Mouse (Mus musculus) CH12.LX (cell line): ENCODE measurements at regions not wholly inside any gene's neighbourhood (a gene's known extent, or its start where the extent isn't known, plus 50 kb on each side); places are given as distances from the start of the nearest gene placed in this dataset.

Experiments used
- DNase-seq: peaks from one replicate; pipeline ENCODE4 v3.0.0-alpha.2; 2013; ENCODE audit errors: extremely low read depth
- H3K27ac ChIP-seq: 2 replicates; pipeline ENCODE4 v1.5.1; 2012; ENCODE audit warnings: low read depth, mild to moderate bottlenecking, control low read depth, moderate library complexity; ENCODE audit not compliant: insufficient read depth
- H3K27me3 ChIP-seq: replicated peaks from 2 replicates; pipeline ENCODE3; 2012; ENCODE audit warnings: inconsistent platforms
- H3K36me3 ChIP-seq, 2 experiments: replicated peaks in 1 of 2; 2 replicates each; pipeline versions ENCODE3 to v1.6.1; 2012; ENCODE audit warnings: inconsistent platforms in 1 of 2, low read length in 1 of 2, mild to moderate bottlenecking in 1 of 2, mixed read lengths in 1 of 2, moderate library complexity in 1 of 2; ENCODE audit not compliant: control insufficient read depth in 1 of 2, insufficient read depth in 1 of 2
- H3K4me1 ChIP-seq, 2 experiments: 2 replicates each; pipeline ENCODE4 v1.6.1; 2012; ENCODE audit warnings: inconsistent platforms in 1 of 2, moderate library complexity in 1 of 2; ENCODE audit not compliant: insufficient read depth in 2 of 2, control insufficient read depth in 1 of 2
- H3K4me2 ChIP-seq: 2 replicates; pipeline ENCODE4 v1.6.1; 2012; ENCODE audit warnings: low read depth, mild to moderate bottlenecking, control low read depth; ENCODE audit not compliant: poor library complexity, insufficient read depth, severe bottlenecking
- H3K4me3 ChIP-seq, 3 experiments: fragments of 150-350 bp in 1 of 3; sonication (generic) in 1 of 3; replicated peaks in 1 of 3; 2 replicates each; pipeline versions ENCODE3 to v1.5.1; 2011 to 2012; ENCODE audit warnings: low read depth in 2 of 3, low read length in 2 of 3, mild to moderate bottlenecking in 2 of 3, moderate library complexity in 2 of 3, control low read depth in 1 of 3, improper control_type of control experiment in 1 of 3, inconsistent platforms in 1 of 3, mixed read lengths in 1 of 3; ENCODE audit not compliant: poor library complexity in 1 of 3
- H3K79me2 ChIP-seq: replicated peaks from 2 replicates; pipeline ENCODE4 v1.6.1; 2012; ENCODE audit warnings: mild to moderate bottlenecking, moderate library complexity; ENCODE audit not compliant: control insufficient read depth, poor library complexity, insufficient read depth, severe bottlenecking; ENCODE audit errors: extremely low read depth
- H3K9ac ChIP-seq: 2 replicates; pipeline ENCODE4 v1.6.1; 2012; ENCODE audit warnings: low read depth, mild to moderate bottlenecking, control low read depth, moderate library complexity; ENCODE audit not compliant: insufficient read depth
- H3K9me3 ChIP-seq: replicated peaks from 2 replicates; pipeline ENCODE3; 2012; ENCODE audit warnings: low read length, inconsistent platforms, mixed read lengths
- BHLHE40 ChIP-seq: IDR thresholded peaks from 2 replicates; pipeline ENCODE4 v1.6.1; 2011; ENCODE audit warnings: mild to moderate bottlenecking, low read depth, low read length, improper control_type of control experiment
- CHD1 ChIP-seq: IDR thresholded peaks from 2 replicates; pipeline ENCODE4 v1.6.1; 2012; ENCODE audit warnings: low read depth, low read length, improper control_type of control experiment, inconsistent platforms
- CHD2 ChIP-seq: IDR thresholded peaks from 2 replicates; pipeline ENCODE4 v1.6.1; 2011; ENCODE audit warnings: low read length, improper control_type of control experiment
- CTCF ChIP-seq, 2 experiments: IDR thresholded peaks in 1 of 2; conservative IDR thresholded peaks in 1 of 2; 2 replicates each; pipeline ENCODE4 v1.5.1; 2011 to 2012; ENCODE audit warnings: low read depth in 2 of 2, low read length in 2 of 2, improper control_type of control experiment in 1 of 2, inconsistent platforms in 1 of 2, mild to moderate bottlenecking in 1 of 2, moderate library complexity in 1 of 2
- E2F4 ChIP-seq: IDR thresholded peaks from 2 replicates; pipeline ENCODE4 v1.6.1; 2011; ENCODE audit warnings: low read depth, low read length, improper control_type of control experiment; ENCODE audit not compliant: insufficient replicate concordance
- ELF1 ChIP-seq: IDR thresholded peaks from 2 replicates; pipeline ENCODE4 v1.6.1; 2014; ENCODE audit warnings: low read depth, mild to moderate bottlenecking, inconsistent platforms, low read length, improper control_type of control experiment
- EP300 ChIP-seq: IDR thresholded peaks from 2 replicates; pipeline ENCODE4 v1.6.1; 2011; ENCODE audit warnings: low read length, improper control_type of control experiment
- ETS1 ChIP-seq: conservative IDR thresholded peaks from 2 replicates; pipeline ENCODE4 v1.6.1; 2012; ENCODE audit warnings: low read depth, mild to moderate bottlenecking, inconsistent platforms, low read length, improper control_type of control experiment, moderate library complexity
- GABPA ChIP-seq: IDR thresholded peaks from 2 replicates; pipeline ENCODE4 v1.6.1; 2012; ENCODE audit warnings: low read depth, low read length, improper control_type of control experiment, inconsistent platforms; ENCODE audit not compliant: insufficient replicate concordance
- HCFC1 ChIP-seq: IDR thresholded peaks from 2 replicates; pipeline ENCODE4 v1.6.1; 2012; ENCODE audit warnings: low read depth, mild to moderate bottlenecking, inconsistent platforms, low read length, improper control_type of control experiment
- IRF4 ChIP-seq: IDR thresholded peaks from 2 replicates; pipeline ENCODE4 v1.6.1; 2014; ENCODE audit warnings: low read depth, mild to moderate bottlenecking, inconsistent platforms, low read length, improper control_type of control experiment
- JUN ChIP-seq: IDR thresholded peaks from 2 replicates; pipeline ENCODE4 v1.6.1; 2011; ENCODE audit warnings: low read depth, mild to moderate bottlenecking, low read length, improper control_type of control experiment, moderate library complexity; ENCODE audit not compliant: insufficient read depth
- JUND ChIP-seq: conservative IDR thresholded peaks from 2 replicates; pipeline ENCODE4 v1.6.1; 2011; ENCODE audit warnings: low read depth, low read length, improper control_type of control experiment
- KAT2A ChIP-seq: IDR thresholded peaks from 2 replicates; pipeline ENCODE4 v1.6.1; 2012; ENCODE audit warnings: low read length, improper control_type of control experiment, inconsistent platforms; ENCODE audit not compliant: insufficient replicate concordance
- MAFK ChIP-seq: IDR thresholded peaks from 2 replicates; pipeline ENCODE4 v1.6.1; 2011; ENCODE audit warnings: low read length, improper control_type of control experiment; ENCODE audit not compliant: insufficient replicate concordance
- MAX ChIP-seq: IDR thresholded peaks from 2 replicates; pipeline ENCODE4 v1.6.1; 2011; ENCODE audit warnings: low read length, improper control_type of control experiment
- MAZ ChIP-seq: IDR thresholded peaks from 2 replicates; pipeline ENCODE4 v1.6.1; 2012; ENCODE audit warnings: low read depth, mild to moderate bottlenecking, inconsistent platforms, low read length, improper control_type of control experiment, moderate library complexity
- MEF2A ChIP-seq: IDR thresholded peaks from 2 replicates; pipeline ENCODE4 v1.6.1; 2014; ENCODE audit warnings: low read depth, mild to moderate bottlenecking, inconsistent platforms, low read length, improper control_type of control experiment, borderline replicate concordance
- MXI1 ChIP-seq: IDR thresholded peaks from 2 replicates; pipeline ENCODE4 v1.6.1; 2011; ENCODE audit warnings: mild to moderate bottlenecking, low read depth, low read length, improper control_type of control experiment
- MYC ChIP-seq: IDR thresholded peaks from 2 replicates; pipeline ENCODE4 v1.6.1; 2011; ENCODE audit warnings: low read depth, mild to moderate bottlenecking, improper control_type of control experiment, low read length
- NELFE ChIP-seq: IDR thresholded peaks from 2 replicates; pipeline ENCODE4 v1.6.1; 2011; ENCODE audit warnings: low read depth, low read length, improper control_type of control experiment
- NRF1 ChIP-seq: IDR thresholded peaks from 2 replicates; pipeline ENCODE4 v1.6.1; 2014; ENCODE audit warnings: low read depth, mild to moderate bottlenecking, inconsistent platforms, low read length, improper control_type of control experiment, moderate library complexity
- PAX5 ChIP-seq: IDR thresholded peaks from 2 replicates; pipeline ENCODE4 v1.6.1; 2012; ENCODE audit warnings: low read length, inconsistent platforms, mixed read lengths
- POLR2A ChIP-seq: IDR thresholded peaks from 2 replicates; pipeline ENCODE4 v1.6.1; 2011; ENCODE audit warnings: low read depth, mild to moderate bottlenecking, improper control_type of control experiment, low read length
- POLR2AphosphoS2 ChIP-seq: IDR thresholded peaks from 2 replicates; pipeline ENCODE4 v1.6.1; 2011; ENCODE audit warnings: low read depth, low read length, improper control_type of control experiment
- RAD21 ChIP-seq: IDR thresholded peaks from 2 replicates; pipeline ENCODE4 v1.6.1; 2011; ENCODE audit warnings: low read depth, mild to moderate bottlenecking, low read length, improper control_type of control experiment, moderate library complexity
- RCOR1 ChIP-seq: conservative IDR thresholded peaks from 2 replicates; pipeline ENCODE4 v1.6.1; 2012; ENCODE audit warnings: low read depth, mild to moderate bottlenecking, inconsistent platforms, low read length, improper control_type of control experiment
- SIN3A ChIP-seq: IDR thresholded peaks from 2 replicates; pipeline ENCODE4 v1.6.1; 2012; ENCODE audit warnings: low read length, improper control_type of control experiment, inconsistent platforms
- SMC3 ChIP-seq: IDR thresholded peaks from 2 replicates; pipeline ENCODE4 v1.6.1; 2011; ENCODE audit warnings: low read depth, low read length, improper control_type of control experiment
- TBP ChIP-seq: conservative IDR thresholded peaks from 2 replicates; pipeline ENCODE4 v1.6.1; 2011; ENCODE audit warnings: low read depth, low read length, improper control_type of control experiment
- TCF12 ChIP-seq: IDR thresholded peaks from 2 replicates; pipeline ENCODE4 v1.6.1; 2014; ENCODE audit warnings: low read depth, mild to moderate bottlenecking, inconsistent platforms, low read length, improper control_type of control experiment
- UBTF ChIP-seq: IDR thresholded peaks from 2 replicates; pipeline ENCODE4 v1.6.1; 2012; ENCODE audit warnings: low read depth, mild to moderate bottlenecking, inconsistent platforms, low read length, improper control_type of control experiment, moderate library complexity
- USF1 ChIP-seq: IDR thresholded peaks from 2 replicates; pipeline ENCODE4 v1.6.1; 2014; ENCODE audit warnings: low read depth, mild to moderate bottlenecking, inconsistent platforms, low read length, improper control_type of control experiment
- USF2 ChIP-seq: conservative IDR thresholded peaks from 2 replicates; pipeline ENCODE4 v1.6.1; 2011; ENCODE audit warnings: low read depth, low read length, improper control_type of control experiment
- ZC3H11A ChIP-seq: IDR thresholded peaks from 2 replicates; pipeline ENCODE4 v1.6.1; 2012; ENCODE audit warnings: low read depth, mild to moderate bottlenecking, inconsistent platforms, low read length, improper control_type of control experiment
- ZKSCAN1 ChIP-seq: IDR thresholded peaks from 2 replicates; pipeline ENCODE4 v1.6.1; 2012; ENCODE audit warnings: low read depth, inconsistent platforms, low read length, improper control_type of control experiment, borderline replicate concordance
- ZMIZ1 ChIP-seq: IDR thresholded peaks from 2 replicates; pipeline ENCODE4 v1.6.1; 2012; ENCODE audit warnings: low read depth, mild to moderate bottlenecking, inconsistent platforms, low read length, improper control_type of control experiment
- ZNF384 ChIP-seq: IDR thresholded peaks from 2 replicates; pipeline ENCODE4 v1.6.1; 2012; ENCODE audit warnings: low read depth, low read length, improper control_type of control experiment, inconsistent platforms
- dilution Hi-C: fragments of 300-500 bp; cut with MboI; formaldehyde crosslinking; loops from 2 replicates; pipeline ENCODE4 v1.14.3; 2020; ENCODE audit warnings: low sequenced_read_pairs; ENCODE audit not compliant: extremely low pct_unique_long_range_greater_than_20kb, extremely low pct_ligation_motif_present
- in situ Hi-C: fragments of 300-500 bp; cut with MboI; formaldehyde crosslinking; loops from 3 replicates; pipeline ENCODE4 v1.14.3; 2019; ENCODE audit warnings: low sequenced_read_pairs, low pct_ligation_motif_present, low pct_unique_long_range_greater_than_20kb, mixed read lengths

- Histone ChIP-seq H3K27me3 (no peaks in the 10 kb centered on the region), H3K36me3 (no peaks in the 10 kb centered on the region), H3K27ac (no peak overlapping the region), H3K9ac (no peak overlapping the region), H3K79me2 (no peaks in the 10 kb centered on the region), H3K9me3 (no peaks in the 10 kb centered on the region), H3K4me2 (no peak overlapping the region), H3K4me1 (peaks cover 3 to 25% of the 10 kb centered on the region in 2 experiments; a peak in 3 of 4 replicates), H3K4me3 (no peak overlapping the region)
- in situ Hi-C loops: no loop called here
- dilution Hi-C loops: no loop called here
- peak; percentile 32; the same call in 1 of the 2 replicates for TF ChIP-seq NRF1
- TF ChIP-seq TBP: no peak
- TF ChIP-seq RCOR1: peak; percentile 99
- peak; percentile 96 for TF ChIP-seq JUN
- TF ChIP-seq SMC3: peak; percentile 7; the same call in 1 of the 2 replicates
- TF ChIP-seq ZMIZ1: no peak
- no peak for TF ChIP-seq ZC3H11A
- no peak for TF ChIP-seq USF1
- TF ChIP-seq CTCF (conservative IDR thresholded peaks at IDR 0.05 in 1 of 2, IDR thresholded peaks at IDR 0.05 in 1 of 2; ENCODE audit: low read depth in 2 of 2, low read length in 2 of 2): no peak
- peak; percentile 58; the same call in 1 of the 2 replicates for TF ChIP-seq MYC
- peak; percentile 100 for TF ChIP-seq EP300
- TF ChIP-seq MAFK: peak; percentile 76
- 0 out of 2 replicates have a peak, but pooled peaks have one; percentile 23 for TF ChIP-seq E2F4
- TF ChIP-seq MXI1: peak; percentile 54; the same call in 1 of the 2 replicates
- peak; percentile 90 for TF ChIP-seq BHLHE40
- peak; percentile 99 for TF ChIP-seq IRF4
- no peak; the same call in 1 of the 2 replicates for TF ChIP-seq RAD21
- no peak for TF ChIP-seq SIN3A
- TF ChIP-seq KAT2A: no peak
- peak; percentile 91 for TF ChIP-seq MEF2A
- TF ChIP-seq MAZ: 0 out of 2 replicates have a peak, but pooled peaks have one; percentile 56
- no peak for TF ChIP-seq CHD1
- TF ChIP-seq PAX5: no peak
- no peak for TF ChIP-seq NELFE
- no peak for TF ChIP-seq USF2
- TF ChIP-seq ELF1: peak; percentile 19; the same call in 1 of the 2 replicates
- TF ChIP-seq JUND: peak; percentile 96
- peak; percentile 88 for TF ChIP-seq ETS1
- TF ChIP-seq ZNF384: peak; percentile 68
- no peak for TF ChIP-seq POLR2A
- TF ChIP-seq MAX: 0 out of 2 replicates have a peak, but pooled peaks have one; percentile 42
- TF ChIP-seq CHD2: peak; percentile 91
- no peak for TF ChIP-seq UBTF
- TF ChIP-seq HCFC1: no peak
- TF ChIP-seq POLR2AphosphoS2: no peak
- TF ChIP-seq GABPA: no peak
- TF ChIP-seq TCF12: peak; percentile 100
- no peak for TF ChIP-seq ZKSCAN1
- peak; percentile 72 for DNase-seq
These were observed 82.1 kb upstream of the Palmd start for GRCm38 (mm10) chr3:117050909-117051308.
